Mouse (Mus musculus): ENCODE data around the gene Fjx1. TPM values are rescaled to one million over a fixed set of nuclear protein-coding genes. Genes with fewer than 3 reads are reported as not detected.

The Fjx1 gene
- polyA plus RNA-seq, 1 experiment from 2014 or later = 17.2 TPM

GRCm38 (mm10) chr2:102455126-102455525, 2.8 kb upstream of the Fjx1 start:
- Histone ChIP-seq H3K4me2 (replicated peaks; ENCODE audit: low read depth, low read length) (no peak overlapping the region), H3K9me3 (ENCODE audit: control insufficient read depth, low read length) (no peaks in the 10 kb centered on the region), H3K36me3 (ENCODE audit: control insufficient read depth, insufficient read depth, low read length) (no peaks in the 10 kb centered on the region), H3K4me3 (ENCODE audit: low read depth, low read length) (no peak overlapping the region), H3K9ac (ENCODE audit: low read depth, low read length) (no peak overlapping the region), H3K27me3 (ENCODE audit: control insufficient read depth, insufficient read depth, low read length) (no peaks in the 10 kb centered on the region), H3K4me1 (replicated peaks; ENCODE audit: control insufficient read depth, insufficient read depth, low read length) (no peaks in the 10 kb centered on the region), H3K27ac (ENCODE audit: low read depth, low read length) (no peak overlapping the region)
- WGBS = 86% methylated on average over 1 of the region's 1 CpGs
- ATAC-seq (ENCODE audit: low FRiP score) (no peak), DNase-seq (ENCODE audit: low spot score) (no peak)

GRCm38 (mm10) chr2:102453447-102453846, 1.1 kb upstream of the Fjx1 start:
- Histone ChIP-seq H3K4me1 (replicated peaks; ENCODE audit: control insufficient read depth, insufficient read depth, low read length) (no peaks in the 10 kb centered on the region), H3K27me3 (ENCODE audit: control insufficient read depth, insufficient read depth, low read length) (no peaks in the 10 kb centered on the region), H3K4me3 (ENCODE audit: low read depth, low read length) (no peak overlapping the region), H3K27ac (ENCODE audit: low read depth, low read length) (no peak overlapping the region), H3K4me2 (replicated peaks; ENCODE audit: low read depth, low read length) (no peak overlapping the region), H3K9me3 (ENCODE audit: control insufficient read depth, low read length) (no peaks in the 10 kb centered on the region), H3K36me3 (ENCODE audit: control insufficient read depth, insufficient read depth, low read length) (no peaks in the 10 kb centered on the region), H3K9ac (ENCODE audit: low read depth, low read length) (no peak overlapping the region)
- ATAC-seq (ENCODE audit: low FRiP score) = no peak
- DNase-seq (ENCODE audit: low spot score) = peak; percentile 43
- WGBS = 51% methylated on average over 3 of the region's 3 CpGs

GRCm38 (mm10) chr2:102450761-102451670, 1.3 kb downstream of the Fjx1 start:
- ATAC-seq (ENCODE audit: low FRiP score) = peak; percentile 55
- Histone ChIP-seq H3K4me3 (ENCODE audit: low read depth, low read length) (peak overlapping the region; percentile 91), H3K4me1 (replicated peaks; ENCODE audit: control insufficient read depth, insufficient read depth, low read length) (no peaks in the 10 kb centered on the region), H3K9me3 (ENCODE audit: control insufficient read depth, low read length) (no peaks in the 10 kb centered on the region), H3K4me2 (replicated peaks; ENCODE audit: low read depth, low read length) (peak overlapping the region; percentile 91), H3K27ac (ENCODE audit: low read depth, low read length) (peak overlapping the region; percentile 96), H3K9ac (ENCODE audit: low read depth, low read length) (peak overlapping the region; percentile 97), H3K36me3 (ENCODE audit: control insufficient read depth, insufficient read depth, low read length) (no peaks in the 10 kb centered on the region), H3K27me3 (ENCODE audit: control insufficient read depth, insufficient read depth, low read length) (no peaks in the 10 kb centered on the region)
- DNase-seq (ENCODE audit: low spot score) = peak; percentile 74
- WGBS = under 1% methylated on average over 92 of the region's 109 CpGs

- H3K27ac ChIP-seq (ENCODE audit: low read depth, low read length) = peak overlapping the region; percentile 96
- DNase-seq (ENCODE audit: low spot score) (peak; percentile 74), ATAC-seq (ENCODE audit: low FRiP score) (peak; percentile 33)
- no peaks in the 10 kb centered on the region for H3K9me3 ChIP-seq (ENCODE audit: control insufficient read depth, low read length)
- under 1% methylated on average over 43 of the region's 43 CpGs for WGBS
- H3K9ac ChIP-seq (ENCODE audit: low read depth, low read length) = peak overlapping the region; percentile 97
- H3K4me3 ChIP-seq (ENCODE audit: low read depth, low read length) = peak overlapping the region; percentile 91
- H3K4me1 ChIP-seq (replicated peaks; ENCODE audit: control insufficient read depth, insufficient read depth, low read length) = no peaks in the 10 kb centered on the region
- peak overlapping the region; percentile 91 for H3K4me2 ChIP-seq (replicated peaks; ENCODE audit: low read depth, low read length)
- H3K36me3 ChIP-seq (ENCODE audit: control insufficient read depth, insufficient read depth, low read length) = no peaks in the 10 kb centered on the region
- H3K27me3 ChIP-seq (ENCODE audit: control insufficient read depth, insufficient read depth, low read length) = no peaks in the 10 kb centered on the region
Measured at GRCm38 (mm10) chr2:102450248-102450760, 2.0 kb downstream of the Fjx1 start.

- Histone ChIP-seq H3K9me3 (ENCODE audit: control insufficient read depth, low read length) (no peaks in the 10 kb centered on the region), H3K4me2 (replicated peaks; ENCODE audit: low read depth, low read length) (peak overlapping the region; percentile 91), H3K9ac (ENCODE audit: low read depth, low read length) (peak overlapping the region; percentile 97), H3K4me1 (replicated peaks; ENCODE audit: control insufficient read depth, insufficient read depth, low read length) (no peaks in the 10 kb centered on the region), H3K4me3 (ENCODE audit: low read depth, low read length) (peak overlapping the region; percentile 91), H3K27ac (ENCODE audit: low read depth, low read length) (peak overlapping the region; percentile 96), H3K27me3 (ENCODE audit: control insufficient read depth, insufficient read depth, low read length) (no peaks in the 10 kb centered on the region), H3K36me3 (ENCODE audit: control insufficient read depth, insufficient read depth, low read length) (no peaks in the 10 kb centered on the region)
- WGBS = under 1% methylated on average over 17 of the region's 17 CpGs
- ATAC-seq (ENCODE audit: low FRiP score) (peak; percentile 60), DNase-seq (ENCODE audit: low spot score) (peak; percentile 82)
Measured at GRCm38 (mm10) chr2:102449630-102450247, 2.6 kb downstream of the Fjx1 start.

GRCm38 (mm10) chr2:102449056-102449455, 3.2 kb downstream of the Fjx1 start:
- no peaks in the 10 kb centered on the region for H3K36me3 ChIP-seq (ENCODE audit: control insufficient read depth, insufficient read depth, low read length)
- H3K9me3 ChIP-seq (ENCODE audit: control insufficient read depth, low read length) = no peaks in the 10 kb centered on the region
- H3K4me1 ChIP-seq (replicated peaks; ENCODE audit: control insufficient read depth, insufficient read depth, low read length) = no peaks in the 10 kb centered on the region
- peak overlapping the region; percentile 49; the same call in 1 of the 2 replicates for H3K9ac ChIP-seq (ENCODE audit: low read depth, low read length)
- DNase-seq (ENCODE audit: low spot score) = peak; percentile 34
- ATAC-seq (ENCODE audit: low FRiP score) = no peak
- no peaks in the 10 kb centered on the region for H3K27me3 ChIP-seq (ENCODE audit: control insufficient read depth, insufficient read depth, low read length)
- H3K27ac ChIP-seq (ENCODE audit: low read depth, low read length) = no peak overlapping the region
- peak overlapping the region; percentile 91 for H3K4me2 ChIP-seq (replicated peaks; ENCODE audit: low read depth, low read length)
- peak overlapping the region; percentile 91; the same call in 1 of the 2 replicates for H3K4me3 ChIP-seq (ENCODE audit: low read depth, low read length)
- WGBS = 13% methylated on average over 1 of the region's 1 CpGs

GRCm38 (mm10) chr2:102447831-102448230, 4.5 kb downstream of the Fjx1 start:
- Histone ChIP-seq H3K36me3 (ENCODE audit: control insufficient read depth, insufficient read depth, low read length) (no peaks in the 10 kb centered on the region), H3K9me3 (ENCODE audit: control insufficient read depth, low read length) (no peaks in the 10 kb centered on the region), H3K27ac (ENCODE audit: low read depth, low read length) (no peak overlapping the region), H3K27me3 (ENCODE audit: control insufficient read depth, insufficient read depth, low read length) (no peaks in the 10 kb centered on the region), H3K4me2 (replicated peaks; ENCODE audit: low read depth, low read length) (no peak overlapping the region), H3K4me1 (replicated peaks; ENCODE audit: control insufficient read depth, insufficient read depth, low read length) (no peaks in the 10 kb centered on the region), H3K4me3 (ENCODE audit: low read depth, low read length) (no peak overlapping the region), H3K9ac (ENCODE audit: low read depth, low read length) (no peak overlapping the region)
- no peak for DNase-seq (ENCODE audit: low spot score)
- ATAC-seq (ENCODE audit: low FRiP score) = no peak
- WGBS = 93% methylated on average over 7 of the region's 7 CpGs

- Histone ChIP-seq H3K4me2 (replicated peaks; ENCODE audit: low read depth, low read length) (no peak overlapping the region), H3K27ac (ENCODE audit: low read depth, low read length) (no peak overlapping the region), H3K9ac (ENCODE audit: low read depth, low read length) (no peak overlapping the region), H3K9me3 (ENCODE audit: control insufficient read depth, low read length) (no peaks in the 10 kb centered on the region), H3K4me3 (ENCODE audit: low read depth, low read length) (no peak overlapping the region), H3K36me3 (ENCODE audit: control insufficient read depth, insufficient read depth, low read length) (no peaks in the 10 kb centered on the region), H3K4me1 (replicated peaks; ENCODE audit: control insufficient read depth, insufficient read depth, low read length) (no peaks in the 10 kb centered on the region), H3K27me3 (ENCODE audit: control insufficient read depth, insufficient read depth, low read length) (no peaks in the 10 kb centered on the region)
- ATAC-seq (ENCODE audit: low FRiP score) = no peak
- DNase-seq (ENCODE audit: low spot score) = no peak
- 67% methylated on average over 4 of the region's 4 CpGs for WGBS
Measured at GRCm38 (mm10) chr2:102446851-102447250, 5.4 kb downstream of the Fjx1 start.
